Mouse (Mus musculus) urinary bladder, adult 18-20 months (tissue): ENCODE measurements around the gene Rcor3.

ENCODE experiments used
- DNase-seq, 2 experiments: peaks; one replicate each; pipeline ENCODE4 v3.0.0; 2022; ENCODE audit warnings: low spot score in 2 of 2, mixed read lengths in 2 of 2

Gene Rcor3

GRCm38 (mm10) chr1:192070618-192071051 is 67.2 kb downstream of the Rcor3 start:
- no peak for DNase-seq

GRCm38 (mm10) chr1:192069971-192070591 is 67.8 kb downstream of the Rcor3 start:
- DNase-seq, result no peak

- DNase-seq, result no peak
Measured at GRCm38 (mm10) chr1:192068188-192068587, 69.7 kb downstream of the Rcor3 start.

GRCm38 (mm10) chr1:192066956-192067355 is 70.9 kb downstream of the Rcor3 start:
- no peak for DNase-seq

GRCm38 (mm10) chr1:192063209-192063946 is 74.5 kb downstream of the Rcor3 start:
- no peak for DNase-seq

GRCm38 (mm10) chr1:192062682-192063081 is 75.2 kb downstream of the Rcor3 start:
- DNase-seq, result no peak

- peak in 1 of 2 experiments; percentile 81 for DNase-seq
Measured at GRCm38 (mm10) chr1:192061666-192062306, 76.1 kb downstream of the Rcor3 start.

- DNase-seq, result no peak
Measured at GRCm38 (mm10) chr1:192058911-192059310, 79.0 kb downstream of the Rcor3 start.

- DNase-seq, result no peak
Measured at GRCm38 (mm10) chr1:192053726-192054125, 84.1 kb downstream of the Rcor3 start.

- DNase-seq, result no peak
Measured at GRCm38 (mm10) chr1:192052986-192053385, 84.9 kb downstream of the Rcor3 start.

- DNase-seq, result no peak
Measured at GRCm38 (mm10) chr1:192052461-192052860, 85.4 kb downstream of the Rcor3 start.
